In genomic region chr1:133161559-133161958, GRCm38 (mm10) we compare ENCODE assay signal across 23 mouse cellular contexts. TPM values are rescaled to one million over a fixed set of nuclear protein-coding genes. Genes with fewer than 3 reads are reported as not detected.
DNase-seq lines count a peak whose midpoint lies in the region; ATAC-seq and TF ChIP-seq lines count a peak whose summit lies in the region.
"Had no signal": no experiment of that assay in that cellular context is flagged by ENCODE, and none has a peak within 500 bp of the region (broad histone marks: within the 10 kb centered on the region; RNA-seq: fewer than 3 reads in every experiment).

No protein-coding gene starts in this region.

- no peaks in the 10 kb centered on the region for H3K4me1 ChIP-seq in kidney, adult 2 months (ENCODE audit: control insufficient read depth, insufficient read depth, low read length)
- peaks cover 29% of the 10 kb centered on the region for H3K4me1 ChIP-seq in midbrain, embryonic 13.5 days (replicated peaks)

- peak; percentile 41 for DNase-seq in kidney, adult 18-20 months
- DNase-seq in kidney, adult 9 months = no peak
- peak; percentile 52 for DNase-seq in kidney, adult 2 months
- DNase-seq in kidney, postnatal 36 days = peak; percentile 56 to 59
- peak; percentile 22 for DNase-seq in yolk sac, embryonic 10.5 days (ENCODE audit: low spot score)
- no peak for DNase-seq in spleen, postnatal 14 days (ENCODE audit: low spot score in 2 of 2)
- DNase-seq: adrenal gland, adult 8-10 months; cerebellum, adult 18-20 months; cerebellum, postnatal 25 days; gastrocnemius, postnatal 10 days; heart, postnatal 4 days; liver, postnatal 0 days; thymus, adult 2 months had no signal

- H3K9me3 ChIP-seq in midbrain, embryonic 13.5 days = no peaks in the 10 kb centered on the region
- H3K9me3 ChIP-seq: embryonic facial prominence, embryonic 13.5 days; heart, embryonic 10.5 days; limb, embryonic 12.5 days had no signal

- no peak for TF ChIP-seq POLR2A in kidney, adult 2 months (IDR thresholded peaks at IDR 0.05; ENCODE audit: low read depth, low read length)

- TF ChIP-seq CTCF in kidney, adult 2 months (conservative IDR thresholded peaks at IDR 0.05; ENCODE audit: insufficient read depth, insufficient read length, low read depth, low read length) = no peak

- no peaks in the 10 kb centered on the region for H3K27me3 ChIP-seq in kidney, adult 2 months (replicated peaks; ENCODE audit: control insufficient read depth, insufficient read depth, low read length)
- H3K27me3 ChIP-seq in midbrain, embryonic 13.5 days = peaks cover 47% of the 10 kb centered on the region

- H3K9ac ChIP-seq in midbrain, embryonic 13.5 days (replicated peaks) = no peak overlapping the region
- H3K9ac ChIP-seq: embryonic facial prominence, embryonic 13.5 days; limb, embryonic 12.5 days; liver, postnatal 0 days had no signal

- no peak overlapping the region for H3K4me3 ChIP-seq in kidney, adult 2 months (ENCODE audit: insufficient read depth, low read depth, low read length)
- H3K4me3 ChIP-seq in midbrain, embryonic 13.5 days (replicated peaks) = no peak overlapping the region
- H3K4me3 ChIP-seq: embryonic facial prominence, embryonic 13.5 days; heart, embryonic 10.5 days; layer of hippocampus, adult 2 months; limb, embryonic 12.5 days had no signal

- no peak overlapping the region; the same call in 1 of the 2 replicates for H3K27ac ChIP-seq in kidney, adult 2 months (ENCODE audit: insufficient read depth, low read depth, low read length)
- H3K27ac ChIP-seq in midbrain, embryonic 13.5 days = no peak overlapping the region
- H3K27ac ChIP-seq: embryonic facial prominence, embryonic 13.5 days; heart, embryonic 10.5 days; layer of hippocampus, adult 2 months; limb, embryonic 12.5 days; macrophage had no signal

- no peak overlapping the region for H3K4me2 ChIP-seq in midbrain, embryonic 13.5 days (replicated peaks)
- H3K4me2 ChIP-seq: embryonic facial prominence, embryonic 13.5 days; limb, embryonic 12.5 days; liver, embryonic 11.5 days had no signal

- no peak for ATAC-seq in midbrain, embryonic 13.5 days
- ATAC-seq: forebrain, embryonic 14.5 days; hindbrain, embryonic 16.5 days; liver, postnatal 0 days; Patski had no signal

- no peaks in the 10 kb centered on the region for H3K36me3 ChIP-seq in kidney, adult 2 months (ENCODE audit: control insufficient read depth, insufficient read depth, low read length)
- H3K36me3 ChIP-seq in midbrain, embryonic 13.5 days = no peaks in the 10 kb centered on the region
- H3K36me3 ChIP-seq: embryonic facial prominence, embryonic 13.5 days; heart, embryonic 10.5 days; limb, embryonic 12.5 days had no signal

- WGBS in kidney, adult 2 months = 64% methylated on average over 4 of the region's 4 CpGs
- WGBS in midbrain, embryonic 13.5 days = 66% methylated on average over 4 of the region's 4 CpGs

RNA-seq across cellular contexts. Expression of gene Plekha6, which starts 2.5 kb away (rescaled TPM):
- polyA plus RNA-seq in kidney, adult 2 months (2012; rRNA removed) = 91.4 and 98.1 TPM in 2 replicates
- polyA plus RNA-seq in midbrain, embryonic 13.5 days (2015; fragmentation: Nextera tagmentation; extraction: Ambion mirVana) = 25.4 and 28.5 TPM in 2 replicates
- polyA plus RNA-seq: macrophage had no signal

RNA-seq across cellular contexts. Expression of gene Ppp1r15b, which starts 30.6 kb away (rescaled TPM):
- 22.2 and 23.9 TPM in 2 replicates for polyA plus RNA-seq in kidney, adult 2 months (2012; rRNA removed)
- 33.2 and 34.3 TPM in 2 replicates for polyA plus RNA-seq in midbrain, embryonic 13.5 days (2015; fragmentation: Nextera tagmentation; extraction: Ambion mirVana)

Comparison
In these comparisons a context has a peak if more than half of its experiments do, and no peak if none do; other contexts are left out.
1. DNase-seq: peak in kidney, adult 18-20 months (single experiment), kidney, adult 2 months (single experiment), kidney, postnatal 36 days (2 of 2) and yolk sac, embryonic 10.5 days (single experiment); none in kidney, adult 9 months (single experiment) and spleen, postnatal 14 days (0 of 2).